Mouse (Mus musculus) midbrain, embryonic 11.5 days (tissue): ENCODE results near the gene Ugt1a7c. TPM values are rescaled to one million over a fixed set of nuclear protein-coding genes. Genes with fewer than 3 reads are reported as not detected.
"Not testable (repeated sequence)": the region's sequence is repeated elsewhere in the genome, so short reads cannot be mapped to it uniquely, and the experiment has no call there.

Experiments used
- ATAC-seq: fragments of 200-750 bp; cut with Nextera tagmentation; 2 replicates; pipeline ENCODE4 v1.8.0; 2017; ENCODE audit warnings: moderate TSS enrichment, moderate library complexity; ENCODE audit not compliant: low FRiP score
- DNase-seq: peaks from one replicate; pipeline ENCODE4 v3.0.0; 2015; ENCODE audit warnings: low spot score; ENCODE audit errors: missing footprints
- H3K27ac ChIP-seq: fragments of 300-500 bp; sonication (generic); 2 replicates; pipeline ENCODE4 v1.5.1; 2014; ENCODE audit warnings: low read depth, low read length
- H3K27me3 ChIP-seq: fragments of 300-500 bp; sonication (generic); 2 replicates; pipeline ENCODE4 v1.6.1; 2014; ENCODE audit warnings: mild to moderate bottlenecking, low read length, moderate library complexity, mixed read lengths; ENCODE audit not compliant: control insufficient read depth, insufficient read depth
- H3K36me3 ChIP-seq: fragments of 300-500 bp; sonication (generic); 2 replicates; pipeline ENCODE4 v1.6.1; 2014; ENCODE audit warnings: mild to moderate bottlenecking, low read length, moderate library complexity, mixed read lengths; ENCODE audit not compliant: control insufficient read depth, insufficient read depth
- H3K4me1 ChIP-seq: fragments of 300-500 bp; sonication (generic); 2 replicates; pipeline ENCODE4 v1.6.1; 2014; ENCODE audit warnings: low read length; ENCODE audit not compliant: control insufficient read depth, insufficient read depth
- H3K4me2 ChIP-seq: fragments of 300-500 bp; sonication (generic); 2 replicates; pipeline ENCODE4 v1.6.1; 2014; ENCODE audit warnings: mild to moderate bottlenecking, moderate library complexity
- H3K4me3 ChIP-seq: fragments of 300-500 bp; sonication (generic); 2 replicates; pipeline ENCODE4 v1.5.1; 2014; ENCODE audit warnings: low read depth, low read length
- H3K9ac ChIP-seq: fragments of 300-500 bp; sonication (generic); 2 replicates; pipeline ENCODE4 v1.6.1; 2014; ENCODE audit warnings: low read length
- H3K9me3 ChIP-seq: fragments of 300-500 bp; sonication (generic); 2 replicates; pipeline ENCODE4 v1.6.1; 2016; ENCODE audit warnings: low read length; ENCODE audit not compliant: control insufficient read depth
- WGBS: fragments of 180-500 bp; shearing (Covaris S2); extraction: QIAGEN DNeasy Blood & Tissue Kit; methylation state at CpG from one replicate; pipeline ENCODE4 v1.1.7; 2014; 5-methylcytosine and 5-hydroxymethylcytosine counted together
- polyA plus RNA-seq: library from polyadenylated mRNA; unstranded; fragments of >200 nt; fragmentation: Nextera tagmentation; extraction: Ambion mirVana; gene quantifications from 2 replicates; pipeline ENCODE4 v1.2.1, GENCODE M21; 2014

Gene Ugt1a7c
- polyA plus RNA-seq, result 0.97 and 1.2 TPM in 2 replicates

- H3K27me3 ChIP-seq, result no peaks in the 10 kb centered on the region
- WGBS, result 79% methylated on average over 10 of the region's 10 CpGs
- no peak within 1 kb of the TSS for H3K4me2 ChIP-seq
- no peaks in the 10 kb centered on the region for H3K9me3 ChIP-seq
- ATAC-seq (no peak), DNase-seq (peak; percentile 80)
- H3K9ac ChIP-seq, result no peak within 1 kb of the TSS
- H3K27ac ChIP-seq, result no peak within 1 kb of the TSS
- no peaks in the 10 kb centered on the region for H3K36me3 ChIP-seq
- no peak within 1 kb of the TSS for H3K4me3 ChIP-seq
- no peaks in the 10 kb centered on the region for H3K4me1 ChIP-seq
Measured at GRCm38 (mm10) chr1:88094941-88095492, at the start of gene Ugt1a7c. TSS of gene Ugt1a7c (plus strand) at chr1:88095062.

GRCm38 (mm10) chr1:88047408-88047807 lies 47.5 kb upstream of the Ugt1a7c start:
- not testable (repeated sequence) for ATAC-seq, H3K27me3 ChIP-seq, H3K4me3 ChIP-seq, H3K9ac ChIP-seq, DNase-seq, H3K36me3 ChIP-seq, H3K4me2 ChIP-seq, H3K4me1 ChIP-seq, H3K9me3 ChIP-seq, H3K27ac ChIP-seq
- WGBS, result 85% methylated on average over 2 of the region's 2 CpGs

GRCm38 (mm10) chr1:88055088-88055487 lies 39.8 kb upstream of the Ugt1a7c start, which contains the start of gene Ugt1a10:
TSS of gene Ugt1a10 (plus strand) at chr1:88055388.
- DNase-seq (no peak), ATAC-seq (no peak)
- H3K4me3 ChIP-seq, result no peak within 1 kb of the TSS
- H3K4me2 ChIP-seq, result no peak within 1 kb of the TSS
- no peak within 1 kb of the TSS for H3K27ac ChIP-seq
- no peaks in the 10 kb centered on the region for H3K36me3 ChIP-seq
- 89% methylated on average over 1 of the region's 1 CpGs for WGBS
- H3K9me3 ChIP-seq, result no peaks in the 10 kb centered on the region
- H3K27me3 ChIP-seq, result no peaks in the 10 kb centered on the region
- no peaks in the 10 kb centered on the region for H3K4me1 ChIP-seq
- H3K9ac ChIP-seq, result no peak within 1 kb of the TSS

- H3K36me3 ChIP-seq, H3K9me3 ChIP-seq, H3K27me3 ChIP-seq, H3K27ac ChIP-seq, DNase-seq, H3K4me1 ChIP-seq, ATAC-seq, H3K4me3 ChIP-seq, H3K4me2 ChIP-seq, H3K9ac ChIP-seq: not testable (repeated sequence)
- WGBS, result 38% methylated on average over 1 of the region's 2 CpGs
Measured at GRCm38 (mm10) chr1:88066472-88067102, 28.3 kb upstream of the Ugt1a7c start.

GRCm38 (mm10) chr1:88070495-88070894 lies 24.4 kb upstream of the Ugt1a7c start, which contains the start of gene Ugt1a9:
TSS of gene Ugt1a9 (plus strand) at chr1:88070800.
- Histone ChIP-seq H3K27me3 (no peaks in the 10 kb centered on the region), H3K9ac (no peak within 1 kb of the TSS), H3K27ac (no peak within 1 kb of the TSS), H3K4me3 (no peak within 1 kb of the TSS), H3K36me3 (no peaks in the 10 kb centered on the region), H3K4me2 (no peak within 1 kb of the TSS), H3K9me3 (no peaks in the 10 kb centered on the region), H3K4me1 (no peaks in the 10 kb centered on the region; the same call in 1 of the 2 replicates)
- 84% methylated on average over 2 of the region's 2 CpGs for WGBS
- no peak for DNase-seq
- ATAC-seq, result no peak

GRCm38 (mm10) chr1:88070902-88071301 lies 24.0 kb upstream of the Ugt1a7c start:
- DNase-seq (no peak), ATAC-seq (no peak)
- Histone ChIP-seq H3K9me3 (no peaks in the 10 kb centered on the region), H3K4me3 (no peak overlapping the region), H3K4me2 (no peak overlapping the region), H3K27me3 (no peaks in the 10 kb centered on the region), H3K27ac (no peak overlapping the region), H3K4me1 (no peaks in the 10 kb centered on the region; the same call in 1 of the 2 replicates), H3K9ac (no peak overlapping the region), H3K36me3 (no peaks in the 10 kb centered on the region)
- 85% methylated on average over 4 of the region's 4 CpGs for WGBS

GRCm38 (mm10) chr1:88074471-88074870 lies 20.4 kb upstream of the Ugt1a7c start:
- Histone ChIP-seq H3K4me3 (no peak overlapping the region), H3K9me3 (no peaks in the 10 kb centered on the region), H3K27me3 (no peaks in the 10 kb centered on the region), H3K4me2 (no peak overlapping the region), H3K4me1 (no peaks in the 10 kb centered on the region; the same call in 1 of the 2 replicates), H3K9ac (no peak overlapping the region), H3K36me3 (no peaks in the 10 kb centered on the region), H3K27ac (no peak overlapping the region)
- ATAC-seq (no peak), DNase-seq (no peak)
- 85% methylated on average over 2 of the region's 2 CpGs for WGBS

- no peaks in the 10 kb centered on the region for H3K4me1 ChIP-seq
- no peaks in the 10 kb centered on the region for H3K9me3 ChIP-seq
- H3K4me2 ChIP-seq, result no peak overlapping the region
- WGBS, result 84% methylated on average over 1 of the region's 1 CpGs
- no peak overlapping the region for H3K27ac ChIP-seq
- no peak overlapping the region for H3K4me3 ChIP-seq
- ATAC-seq (no peak), DNase-seq (no peak)
- H3K36me3 ChIP-seq, result no peaks in the 10 kb centered on the region
- H3K27me3 ChIP-seq, result no peaks in the 10 kb centered on the region
- H3K9ac ChIP-seq, result no peak overlapping the region
Measured at GRCm38 (mm10) chr1:88077128-88077527, 17.7 kb upstream of the Ugt1a7c start.

GRCm38 (mm10) chr1:88081670-88082069 lies 13.2 kb upstream of the Ugt1a7c start:
- ATAC-seq (no peak), DNase-seq (no peak)
- Histone ChIP-seq H3K9me3 (no peaks in the 10 kb centered on the region), H3K36me3 (no peaks in the 10 kb centered on the region), H3K4me3 (no peak overlapping the region), H3K27me3 (no peaks in the 10 kb centered on the region), H3K4me1 (no peaks in the 10 kb centered on the region), H3K27ac (no peak overlapping the region), H3K9ac (no peak overlapping the region), H3K4me2 (no peak overlapping the region)
- 92% methylated on average over 1 of the region's 1 CpGs for WGBS
